Mouse (Mus musculus) layer of hippocampus, postnatal 25 days (tissue): Measurements from ENCODE around the gene Elmod3. TPM values are rescaled to one million over a fixed set of nuclear protein-coding genes. Genes with fewer than 3 reads are reported as not detected.
A peak's percentile ranks its signal among the peaks of the same experiment; 100 is the strongest.

Source experiments
- DNase-seq, 2 experiments: peaks; one replicate each; pipeline ENCODE4 v3.0.0; 2022; ENCODE audit warnings: mixed read lengths in 2 of 2, low spot score in 1 of 2; ENCODE audit errors: extremely low spot score in 1 of 2
- total RNA-seq, 2 experiments: library from RNA; stranded (reverse); gene quantifications; 2 replicates each; pipeline ENCODE4 v1.2.3; 2021

Gene Elmod3
- 10 to 100 TPM; 22.0 to 23.4 TPM for total RNA-seq

DNA sequence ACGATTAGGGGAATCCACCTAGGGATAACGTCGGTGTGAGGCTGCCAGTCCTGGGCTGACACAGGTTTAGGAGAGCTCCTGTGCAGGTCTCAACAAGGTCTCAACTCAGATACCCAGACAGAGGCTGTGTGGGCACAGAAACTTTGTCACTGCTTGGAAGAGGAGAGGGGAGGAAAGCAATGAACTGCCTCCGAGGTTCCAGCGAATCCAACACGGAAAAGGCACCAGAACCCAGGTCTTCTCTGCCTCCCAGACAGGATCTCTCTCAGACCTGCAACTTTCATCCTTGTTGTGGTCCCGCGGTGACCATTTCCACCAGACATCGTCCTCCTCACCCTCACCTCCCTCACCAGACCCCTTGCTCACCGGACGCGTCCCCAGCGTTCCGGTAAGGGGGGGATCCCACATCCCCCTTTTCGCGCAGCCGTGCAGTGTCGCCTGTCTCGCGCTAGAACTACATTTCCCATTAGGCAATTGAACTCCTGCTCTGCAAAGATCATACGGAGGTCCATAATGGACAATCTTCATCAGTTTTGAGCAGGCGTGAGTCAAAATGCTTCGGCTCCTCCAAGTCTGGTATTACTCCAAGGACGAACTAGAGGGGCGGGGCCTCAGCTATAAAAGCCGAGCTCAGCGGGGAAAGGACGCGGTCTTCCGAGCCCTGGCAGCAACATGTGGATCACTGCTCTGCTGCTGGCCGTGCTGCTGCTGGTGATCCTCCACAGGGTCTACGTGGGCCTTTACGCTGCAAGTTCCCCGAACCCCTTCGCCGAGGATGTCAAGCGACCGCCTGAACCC lies at the start of gene Elmod3, which contains the start of gene Retsat:
Gene Elmod3 (minus strand): TSS at position 458 of the 798 bp plus-strand sequence.
Gene Retsat (plus strand): TSS at position 520 of the 798 bp plus-strand sequence.
- DNase-seq, result peak; percentile 73 to 75

DNA sequence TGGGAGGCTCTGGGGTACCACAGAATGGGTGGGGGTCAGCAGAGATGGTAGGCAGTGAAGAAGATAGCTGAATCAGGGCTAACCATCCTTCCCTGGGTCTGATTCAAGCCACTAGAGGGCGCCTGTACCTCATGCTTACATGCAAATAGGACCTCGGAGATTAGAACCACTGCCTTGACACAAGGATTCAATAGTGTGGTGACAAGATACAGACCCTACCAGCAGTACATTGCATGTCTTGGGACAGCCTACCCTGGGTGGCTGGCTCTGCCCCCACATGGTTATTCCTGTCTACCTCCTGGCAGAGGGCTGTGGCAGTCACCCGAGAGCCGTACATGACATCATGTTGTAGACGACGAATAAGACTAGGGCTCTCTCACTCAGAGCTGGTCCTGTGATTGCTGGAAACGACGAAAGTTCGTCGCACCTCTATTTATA lies 49.2 kb upstream of the Elmod3 start:
- DNase-seq, result peak; percentile 54 to 82

GRCm38 (mm10) chr6:72645364-72645763 lies 47.2 kb upstream of the Elmod3 start:
- DNase-seq, result no peak

- DNase-seq, result no peak
Measured at GRCm38 (mm10) chr6:72644576-72644975, 46.4 kb upstream of the Elmod3 start.

- no peak for DNase-seq
Measured at GRCm38 (mm10) chr6:72641218-72641954, 43.2 kb upstream of the Elmod3 start.

DNA sequence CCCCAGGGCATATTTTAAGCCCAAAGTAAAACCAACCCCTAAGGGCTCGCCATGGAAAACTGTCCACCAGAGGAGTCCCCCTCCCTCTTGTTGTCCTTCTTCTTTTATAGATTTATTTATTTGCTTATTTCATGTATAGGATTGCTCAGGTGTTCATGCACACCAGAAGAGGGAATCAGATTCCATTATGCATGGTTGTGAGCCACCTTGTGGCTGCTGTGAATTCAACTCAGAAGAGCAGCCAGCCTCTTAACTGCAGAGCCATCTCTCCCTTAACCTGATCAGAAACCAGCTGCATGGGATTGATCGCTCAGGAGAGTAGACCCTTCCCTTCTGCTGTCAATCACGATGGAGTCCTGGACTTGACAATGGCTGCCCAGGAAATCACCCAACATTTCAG lies 38.7 kb upstream of the Elmod3 start:
- DNase-seq, result no peak

DNA sequence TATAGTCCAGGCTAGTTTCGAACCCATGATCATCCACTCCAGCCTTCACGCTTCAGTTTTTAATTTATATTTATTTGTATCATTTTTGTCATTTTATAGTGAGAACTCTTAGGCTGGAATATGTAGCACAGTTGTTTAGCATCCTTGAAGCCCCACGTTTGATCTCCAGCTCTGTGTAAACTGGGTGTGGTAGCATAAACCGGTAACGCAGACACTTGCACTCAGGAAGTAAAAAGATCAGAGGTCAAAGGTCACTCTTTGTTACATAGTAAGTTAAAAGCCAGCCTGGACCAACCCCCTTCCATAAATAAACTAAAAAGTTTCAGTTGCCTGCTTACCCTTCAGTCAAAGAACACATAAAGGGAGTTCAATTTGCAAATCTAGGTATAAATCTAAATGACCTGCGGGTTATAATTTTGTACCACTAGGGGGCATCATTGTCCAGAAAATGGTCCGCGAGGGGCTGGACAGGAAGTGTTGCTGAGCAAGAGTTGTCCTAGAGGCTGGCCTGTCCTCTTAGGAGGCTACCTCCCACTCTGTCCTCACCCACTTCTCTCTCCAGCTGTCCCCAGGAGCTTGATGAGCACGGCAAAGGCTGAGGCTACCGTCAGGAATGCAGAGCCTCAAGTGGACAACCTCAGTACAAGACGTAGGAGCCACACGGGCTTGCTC lies 37.7 kb upstream of the Elmod3 start:
- DNase-seq, result peak; percentile 22 to 41

GRCm38 (mm10) chr6:72634311-72634710 lies 36.1 kb upstream of the Elmod3 start:
- DNase-seq, result no peak

DNA sequence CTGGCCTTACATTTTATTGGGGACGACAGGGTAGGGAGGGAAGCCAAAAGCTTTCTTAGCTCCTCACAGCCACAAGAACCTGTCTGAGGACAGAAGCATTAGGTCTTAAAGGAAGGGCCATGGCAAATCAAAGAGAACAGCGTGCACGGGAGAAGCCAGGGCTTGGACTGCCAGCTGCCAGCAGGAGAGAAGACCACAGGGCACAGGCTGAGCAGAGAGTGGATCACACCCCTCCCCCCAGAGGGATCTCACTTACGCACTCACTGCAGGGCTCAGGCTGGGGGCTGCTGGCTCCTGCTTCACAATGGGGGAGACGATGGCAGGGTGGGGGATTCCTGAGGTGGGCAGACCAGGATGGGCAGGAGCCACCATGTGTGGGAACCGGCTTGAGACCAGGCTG lies 33.5 kb upstream of the Elmod3 start:
- no peak for DNase-seq

- DNase-seq, result no peak
Measured at GRCm38 (mm10) chr6:72630961-72631360, 32.7 kb upstream of the Elmod3 start.

- DNase-seq, result no peak
Measured at GRCm38 (mm10) chr6:72630370-72630769, 32.2 kb upstream of the Elmod3 start.

- no peak for DNase-seq
Measured at GRCm38 (mm10) chr6:72627276-72627675, 29.1 kb upstream of the Elmod3 start.

GRCm38 (mm10) chr6:72626391-72626790 lies 28.2 kb upstream of the Elmod3 start:
- DNase-seq, result no peak

- no peak for DNase-seq
Measured at GRCm38 (mm10) chr6:72623661-72624402, 25.6 kb upstream of the Elmod3 start.

GRCm38 (mm10) chr6:72622917-72623316 lies 24.7 kb upstream of the Elmod3 start:
- DNase-seq, result no peak

DNA sequence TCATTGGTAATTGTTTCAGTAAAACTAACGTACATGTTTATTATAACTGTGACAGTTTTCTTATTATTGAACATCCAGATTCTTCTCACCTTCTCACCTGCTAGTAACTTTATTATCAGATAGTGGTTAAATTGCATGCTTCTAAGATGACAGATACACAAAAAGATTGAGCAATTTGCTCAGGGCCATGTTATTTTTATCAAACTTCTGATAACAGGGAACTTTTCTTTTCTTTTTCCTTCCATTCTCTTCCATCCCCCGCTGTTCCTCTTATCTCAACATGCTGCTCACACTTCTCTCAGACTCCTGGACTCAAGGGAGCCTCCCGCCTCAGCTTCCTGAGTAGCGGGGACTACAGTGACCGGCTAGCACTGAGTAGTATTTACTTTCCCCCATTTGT lies 22.7 kb upstream of the Elmod3 start:
- no peak for DNase-seq

GRCm38 (mm10) chr6:72619734-72620532 lies 21.7 kb upstream of the Elmod3 start:
- DNase-seq, result no peak

DNA sequence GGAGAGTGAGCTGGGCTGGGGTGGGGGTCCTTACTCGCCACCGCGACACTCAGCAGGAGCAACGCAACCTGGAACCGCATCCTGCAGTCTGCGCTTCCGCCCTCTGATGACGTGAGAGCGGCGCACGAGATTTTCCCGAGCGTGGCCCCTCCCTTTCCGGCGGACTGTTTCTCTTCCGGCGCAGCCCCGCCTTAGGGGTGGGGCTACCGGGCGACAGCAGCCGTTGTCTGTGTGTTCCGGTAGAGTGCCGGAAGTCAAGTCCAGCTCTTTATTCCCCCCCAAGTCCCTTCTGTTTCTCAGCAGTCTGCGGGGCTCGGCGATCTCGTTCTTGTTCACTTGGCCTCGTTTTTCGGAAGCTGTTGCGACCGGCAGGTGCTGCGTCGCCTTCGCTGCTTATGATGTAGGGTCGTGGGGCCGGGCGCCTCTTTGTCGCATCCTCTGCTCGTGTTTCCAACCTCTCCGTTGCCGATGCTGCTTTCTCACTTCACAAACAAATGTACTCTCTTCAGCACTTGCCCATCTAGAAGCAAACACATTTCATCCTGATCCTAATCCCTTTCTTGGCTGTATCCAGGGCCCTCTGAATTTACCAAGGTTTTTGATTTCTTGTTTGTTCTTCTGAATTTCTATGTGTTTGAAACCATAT lies 18.6 kb upstream of the Elmod3 start, which contains the start of gene Tgoln1:
Gene Tgoln1 (minus strand): TSS at position 358 of the 646 bp plus-strand sequence.
- DNase-seq, result peak; percentile 84 to 88
